Mouse (Mus musculus) adipocyte (in vitro differentiated cells): ENCODE measurements around the gene Mafg.

ENCODE experiments used
- DNase-seq: peaks from one replicate; pipeline ENCODE4 v3.0.0-alpha.2; 2016; ENCODE audit warnings: low spot score

The Mafg gene

GRCm38 (mm10) chr11:120647047-120647830 is 13.8 kb upstream of the Mafg start:
- DNase-seq, result no peak

- peak; percentile 90 for DNase-seq
Measured at GRCm38 (mm10) chr11:120643601-120643987, 10.2 kb upstream of the Mafg start, which contains the start of gene Pycr1. TSS of gene Pycr1 (minus strand) at chr11:120643769.

- no peak for DNase-seq
Measured at GRCm38 (mm10) chr11:120642939-120643600, 9.7 kb upstream of the Mafg start.

- no peak for DNase-seq
Measured at GRCm38 (mm10) chr11:120641869-120642268, 8.5 kb upstream of the Mafg start.

- DNase-seq, result no peak
Measured at GRCm38 (mm10) chr11:120641255-120641654, 7.9 kb upstream of the Mafg start.

GRCm38 (mm10) chr11:120634810-120635209 is 1.4 kb upstream of the Mafg start:
- DNase-seq, result no peak

GRCm38 (mm10) chr11:120632559-120633519 is 561 bp downstream of the Mafg start:
- DNase-seq, result peak; percentile 83

GRCm38 (mm10) chr11:120631726-120632448 is 1.5 kb downstream of the Mafg start:
- DNase-seq, result peak; percentile 29

GRCm38 (mm10) chr11:120630881-120631725 is 2.3 kb downstream of the Mafg start:
- DNase-seq, result peak; percentile 27

GRCm38 (mm10) chr11:120630401-120630871 is 3.0 kb downstream of the Mafg start:
- DNase-seq, result peak; percentile 54

GRCm38 (mm10) chr11:120629911-120630310 is 3.5 kb downstream of the Mafg start:
- peak; percentile 48 for DNase-seq

- DNase-seq, result no peak
Measured at GRCm38 (mm10) chr11:120629341-120629730, 4.1 kb downstream of the Mafg start.

- no peak for DNase-seq
Measured at GRCm38 (mm10) chr11:120628601-120629340, 4.6 kb downstream of the Mafg start.

GRCm38 (mm10) chr11:120627468-120628300 is 5.7 kb downstream of the Mafg start:
- no peak for DNase-seq

- DNase-seq, result no peak
Measured at GRCm38 (mm10) chr11:120626785-120627467, 6.5 kb downstream of the Mafg start.

GRCm38 (mm10) chr11:120625152-120625775 is 8.1 kb downstream of the Mafg start, which contains the start of gene Sirt7:
TSS of gene Sirt7 (minus strand) at chr11:120625240.
- peak; percentile 52 for DNase-seq

GRCm38 (mm10) chr11:120624680-120625111 is 8.7 kb downstream of the Mafg start:
- DNase-seq, result peak; percentile 87
